Mouse (Mus musculus): Measurements from ENCODE around the gene Lhfpl5.
A peak's percentile ranks its signal among the peaks of the same experiment; 100 is the strongest.
"Not testable (repeated sequence)": the region's sequence is repeated elsewhere in the genome, so short reads cannot be mapped to it uniquely, and the experiment has no call there.

Lhfpl5 gene

DNA sequence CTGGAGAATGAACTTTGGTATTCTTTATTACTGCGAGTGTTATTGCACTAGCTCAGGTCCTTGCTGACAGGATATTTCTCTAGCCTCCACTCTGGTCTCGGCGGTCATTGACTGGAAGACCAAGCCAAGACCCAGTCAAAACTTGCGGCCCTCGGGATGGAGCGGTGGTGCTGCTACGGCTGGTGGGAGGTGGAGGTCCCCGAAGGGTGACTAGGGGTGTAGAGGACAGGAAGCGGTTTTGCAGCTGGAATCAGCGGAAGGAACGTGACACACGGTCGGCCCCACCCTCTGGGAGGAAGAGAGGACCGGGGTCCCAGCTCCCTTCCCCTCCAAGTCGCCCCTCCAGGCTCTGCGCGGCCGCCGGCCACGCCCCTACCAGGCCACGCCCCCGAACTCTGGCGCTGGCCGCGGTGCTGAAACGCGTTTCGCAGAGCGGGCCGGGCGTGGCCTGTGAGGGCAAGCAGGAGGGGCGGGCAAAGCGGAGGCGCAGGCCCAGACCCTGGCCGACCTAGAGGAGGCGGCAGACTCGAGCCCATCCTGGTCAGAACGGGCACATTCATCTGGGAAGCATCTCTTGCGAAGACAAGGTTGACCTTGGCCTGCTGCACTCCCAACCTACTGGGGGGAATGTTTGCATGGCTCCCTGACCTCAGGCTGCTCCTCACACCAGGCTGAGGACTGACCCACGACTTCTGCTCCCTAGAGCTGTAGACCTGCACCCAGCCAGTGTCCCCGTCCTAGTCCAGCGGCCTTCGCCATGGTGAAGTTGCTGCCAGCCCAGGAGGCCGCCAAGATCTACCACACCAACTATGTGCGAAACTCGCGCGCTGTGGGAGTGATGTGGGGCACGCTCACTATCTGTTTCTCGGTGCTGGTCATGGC lies at the start of gene Lhfpl5:
Gene Lhfpl5, plus strand, starts transcription at position 398 of the 882 bp plus-strand sequence.
- DNase-seq: peak; percentile 56

DNA sequence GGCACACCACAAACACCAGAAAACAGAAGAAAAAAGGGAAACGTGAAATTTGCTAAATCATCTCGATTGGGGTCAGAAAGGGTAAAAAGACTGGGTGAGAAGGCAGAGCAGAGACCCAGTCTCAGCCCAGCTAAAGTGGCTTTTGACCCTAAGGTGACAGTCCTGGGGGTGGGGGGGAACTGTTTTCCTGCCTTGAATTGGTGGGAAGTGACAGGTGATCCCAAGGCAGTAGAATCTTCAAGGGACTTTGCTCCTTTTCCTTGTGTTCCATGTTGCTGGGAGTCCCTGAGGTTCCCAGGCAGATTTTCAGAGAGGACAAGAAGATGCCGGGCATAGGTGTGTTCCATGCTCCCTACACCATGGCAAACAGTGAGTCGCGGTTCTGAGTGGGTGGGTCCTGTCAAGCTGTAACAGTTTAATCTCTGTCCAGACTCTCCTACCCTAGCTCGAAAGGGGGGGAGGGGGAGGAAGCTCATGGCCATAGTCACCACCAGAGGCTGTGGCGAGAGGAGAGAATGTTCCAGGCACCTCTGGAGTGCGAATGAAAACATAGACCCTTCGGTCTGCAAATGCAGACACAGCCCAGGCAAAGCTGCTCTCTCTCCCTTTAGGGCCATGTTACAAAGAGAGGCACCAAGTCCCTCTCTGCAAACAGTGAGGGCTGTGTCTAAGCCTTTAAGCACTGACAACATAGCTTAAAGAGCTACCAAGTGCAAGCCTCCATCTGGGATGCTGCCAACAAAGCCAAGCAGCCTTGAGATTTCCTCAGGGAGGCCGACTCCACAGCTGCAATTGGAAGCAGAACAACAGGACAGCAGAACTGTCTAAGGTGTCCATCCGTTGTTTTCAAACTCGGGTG lies 48.0 kb upstream of the Lhfpl5 start:
- no peak for DNase-seq

DNA sequence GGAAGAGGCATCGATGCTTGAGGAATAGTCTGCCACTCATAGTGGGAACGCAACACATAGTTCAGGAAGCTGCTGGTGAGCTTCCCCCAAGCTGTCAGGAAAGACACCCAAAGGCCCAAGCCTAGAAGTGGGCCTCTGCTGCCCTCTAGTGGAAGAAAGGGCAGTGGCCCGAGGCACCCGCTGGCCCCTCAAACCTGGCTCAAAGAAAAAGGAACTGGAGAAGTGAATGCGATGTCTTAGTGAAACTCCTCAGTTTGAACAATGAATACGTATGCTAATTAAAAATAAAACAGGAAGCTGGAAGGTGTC lies 47.4 kb upstream of the Lhfpl5 start:
- DNase-seq: peak; percentile 87

DNA sequence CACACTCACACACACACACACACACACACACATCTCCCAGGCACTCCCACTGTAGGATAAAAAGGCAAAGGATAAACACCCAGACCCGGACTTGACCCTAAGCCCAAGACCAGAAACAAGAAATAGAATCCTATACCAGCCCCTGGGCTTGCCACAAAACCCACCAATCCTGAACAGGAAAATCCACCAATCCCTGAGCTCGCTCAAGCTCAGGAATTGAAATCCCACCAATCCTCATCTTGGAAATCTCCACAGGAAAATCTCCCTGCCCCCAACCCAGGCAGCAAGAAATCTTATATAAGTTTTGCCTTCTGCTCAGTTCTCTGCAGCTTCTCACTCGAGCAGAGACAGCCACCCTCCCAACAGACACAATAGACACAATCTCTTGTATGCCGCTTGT lies 46.3 kb upstream of the Lhfpl5 start:
- DNase-seq: no peak

DNA sequence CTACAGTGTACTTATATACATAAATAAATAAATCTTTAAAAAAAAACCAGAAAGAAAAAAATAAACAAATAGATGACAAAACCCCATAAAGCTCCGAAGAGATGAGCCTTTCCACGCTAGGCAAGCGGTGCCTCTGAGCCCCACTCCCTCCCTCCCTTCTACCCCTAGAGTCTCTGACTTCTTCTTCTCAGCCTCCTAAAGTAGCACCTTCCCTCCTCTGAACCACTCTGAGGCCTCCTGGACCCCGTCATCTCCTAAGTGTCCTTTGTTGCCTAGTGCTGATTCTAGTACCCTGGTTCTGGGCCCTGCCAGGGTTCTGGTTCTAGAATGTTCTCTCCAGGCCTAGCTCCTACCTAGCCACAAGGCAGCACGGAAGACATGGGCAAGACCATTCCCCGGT lies 44.9 kb upstream of the Lhfpl5 start, which contains the start of gene Armc12:
Gene Armc12, plus strand, starts transcription at position 301 of the 400 bp plus-strand sequence.
- DNase-seq: no peak

DNA sequence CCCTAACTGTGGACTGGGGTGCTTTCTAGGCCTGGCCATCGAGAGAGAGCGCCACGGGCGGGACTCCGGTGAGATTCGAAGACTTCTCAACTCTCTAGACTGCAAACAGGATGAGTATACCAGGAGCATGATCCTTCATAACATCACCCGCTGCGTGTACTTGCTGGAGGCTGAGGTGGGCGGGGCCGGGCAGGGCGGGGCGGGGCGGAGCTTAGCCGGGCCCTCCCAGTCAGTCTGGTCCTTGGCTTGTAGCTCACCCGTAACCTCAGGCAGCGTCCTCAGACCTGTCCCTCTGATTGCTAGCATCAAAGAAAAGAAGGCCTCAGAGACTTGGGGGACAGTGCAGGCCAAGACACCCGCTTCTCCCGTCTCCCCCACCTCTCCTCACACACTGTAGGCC lies 43.5 kb upstream of the Lhfpl5 start:
- no peak for DNase-seq

DNA sequence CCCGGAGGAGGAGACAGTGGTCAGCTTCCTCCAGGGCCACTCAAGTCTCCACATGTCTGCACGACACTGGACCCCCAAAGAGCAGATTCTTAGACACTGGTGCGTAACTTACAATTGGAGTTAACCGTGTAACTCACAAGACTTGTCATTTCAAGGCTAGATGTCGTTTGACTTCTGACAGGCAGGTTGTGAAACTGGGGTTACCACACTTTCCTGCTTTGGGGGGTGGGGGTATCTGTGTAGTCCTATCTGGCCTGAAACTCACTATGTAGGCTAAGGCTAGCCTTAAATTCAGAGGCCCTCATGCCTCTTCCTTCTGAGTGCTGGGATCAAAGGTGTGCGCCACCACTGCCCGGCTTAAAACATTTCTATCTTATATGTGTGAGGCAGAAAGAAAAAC lies 42.9 kb upstream of the Lhfpl5 start:
- no peak for DNase-seq

DNA sequence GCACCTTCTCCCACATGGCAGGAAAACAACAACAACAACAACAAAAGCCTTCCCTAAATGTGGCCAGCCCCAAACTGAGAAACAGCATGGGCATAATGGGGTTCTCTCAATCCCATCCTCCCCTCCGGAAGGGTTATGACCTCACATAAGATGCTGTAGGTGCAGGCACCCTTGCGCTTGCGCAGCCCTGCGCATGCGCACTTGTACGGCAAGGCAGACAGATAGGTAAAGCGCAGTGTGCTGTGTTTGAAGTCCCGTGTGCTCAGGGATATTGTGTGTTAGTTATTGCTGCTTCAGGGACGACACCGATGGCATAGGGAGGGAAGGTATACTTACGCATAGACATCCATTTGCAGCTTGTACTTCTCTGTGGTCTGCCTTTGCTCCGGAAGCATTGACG lies 42.1 kb upstream of the Lhfpl5 start:
- DNase-seq: no peak

DNA sequence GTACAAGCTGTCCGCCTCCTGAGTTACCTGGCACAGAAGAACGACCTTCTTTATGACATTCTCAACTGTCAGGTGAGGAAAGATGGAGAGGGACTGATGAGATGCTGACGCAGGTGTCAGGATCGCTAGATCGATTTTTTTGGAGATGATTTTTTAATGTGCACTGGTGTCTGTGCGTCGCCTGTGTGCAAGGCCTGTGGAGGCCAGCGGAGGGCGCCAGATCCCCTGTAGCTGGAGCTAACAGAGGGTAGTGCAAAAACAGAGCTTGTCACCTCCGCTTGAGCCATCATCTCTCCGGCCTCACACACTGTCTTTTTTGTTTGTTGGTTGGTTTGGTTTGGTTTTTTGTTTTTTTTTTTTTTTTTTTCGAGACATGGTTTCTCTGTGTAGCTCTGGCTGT lies 37.6 kb upstream of the Lhfpl5 start:
- no peak for DNase-seq

DNA sequence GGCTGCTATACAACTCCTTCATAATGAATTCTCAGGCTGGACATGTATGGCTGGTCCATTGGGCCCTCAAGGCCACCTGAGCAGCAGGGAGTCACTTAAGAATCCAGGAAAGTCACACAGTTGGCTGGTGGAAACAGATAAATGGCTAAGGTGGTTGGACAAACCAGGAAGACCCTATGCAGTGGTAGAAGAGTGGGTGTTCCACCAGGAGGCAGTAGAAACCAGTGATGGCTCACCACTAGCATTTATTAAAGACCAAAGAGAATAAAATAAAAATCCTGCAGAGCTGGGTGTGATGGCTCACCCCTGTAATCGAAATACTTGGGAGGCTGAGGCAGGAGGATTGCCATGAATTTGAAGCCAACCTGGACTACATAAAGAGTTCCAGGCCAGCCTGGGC lies 28.5 kb upstream of the Lhfpl5 start:
- no peak for DNase-seq

DNA sequence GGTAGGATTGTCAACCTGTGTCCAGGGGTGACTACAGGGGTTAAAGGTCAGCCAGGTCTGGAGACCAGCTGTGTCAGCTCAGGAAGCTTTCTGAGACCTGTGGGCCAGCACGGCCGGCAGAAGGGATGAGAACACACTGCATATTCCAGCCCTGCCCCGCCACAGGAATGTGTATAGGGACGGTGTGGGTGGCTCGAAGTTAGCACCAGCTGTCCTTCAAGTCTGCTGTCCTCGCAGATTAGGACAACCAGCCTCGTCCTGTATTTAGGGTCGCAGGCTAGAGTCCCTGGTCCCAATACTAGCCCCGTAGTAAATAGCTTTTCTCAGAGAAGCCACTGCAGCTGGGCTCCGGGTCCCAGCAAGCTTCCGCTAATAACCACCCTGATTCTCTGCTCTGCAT lies 26.9 kb upstream of the Lhfpl5 start:
- no peak for DNase-seq

DNA sequence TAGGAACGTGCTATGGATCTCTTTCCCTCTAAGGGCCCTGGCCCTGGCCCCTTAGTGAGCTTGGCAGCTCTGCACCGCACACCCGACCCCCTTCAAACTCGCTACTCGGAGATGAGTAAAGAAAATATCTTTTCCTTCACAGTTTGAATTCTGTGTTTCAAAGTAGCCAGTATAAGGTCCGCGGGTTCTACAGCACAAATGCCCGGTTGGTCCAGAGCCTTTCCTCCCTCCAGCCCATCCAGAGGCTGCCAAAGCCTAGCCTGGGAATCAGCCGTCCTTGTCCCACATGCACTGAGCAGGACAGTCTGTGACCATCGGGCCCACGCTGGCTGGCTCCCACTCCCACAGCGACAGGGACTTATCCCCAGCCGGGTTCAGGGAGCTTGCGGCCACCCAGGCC lies 26.3 kb upstream of the Lhfpl5 start, which contains the start of gene Clpsl2:
Gene Clpsl2, plus strand, starts transcription at position 301 of the 400 bp plus-strand sequence.
- DNase-seq: no peak

DNA sequence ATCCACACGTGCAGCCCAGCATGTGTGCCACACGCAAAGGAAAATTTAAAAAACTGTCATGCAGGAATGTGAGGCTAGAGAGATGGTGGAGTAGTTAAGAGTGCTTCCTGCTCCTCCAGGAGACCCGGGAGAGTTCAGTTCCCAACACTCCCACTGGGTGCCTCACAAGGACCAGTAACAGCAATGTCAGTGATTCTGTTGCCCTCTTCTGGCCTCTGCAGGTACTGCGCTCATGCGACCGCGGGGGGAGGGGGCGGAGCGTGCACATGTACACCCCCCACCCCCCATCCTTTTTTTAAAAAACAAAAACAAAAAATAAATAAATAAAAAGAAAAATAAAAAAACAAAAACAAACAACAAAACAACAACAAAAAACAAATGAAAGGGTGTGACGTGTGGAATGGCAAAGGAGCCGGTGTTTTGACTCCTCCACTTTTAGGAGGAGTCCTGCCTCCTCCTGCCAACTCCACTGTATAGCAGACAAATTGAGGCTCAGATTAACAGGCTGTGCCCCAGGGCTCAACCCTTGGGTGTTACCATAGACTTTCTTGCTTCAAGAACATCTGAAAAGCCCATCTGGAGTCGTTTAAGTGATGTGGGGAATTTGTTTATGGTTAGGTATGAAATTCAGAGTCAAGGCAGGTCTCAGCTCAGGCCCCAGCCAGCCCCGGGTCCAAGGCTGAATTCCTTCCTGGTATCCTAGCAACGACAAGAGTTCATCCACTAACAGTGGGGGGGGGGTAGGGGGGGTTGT lies 22.2 kb upstream of the Lhfpl5 start:
- DNase-seq: peak; percentile 74

DNA sequence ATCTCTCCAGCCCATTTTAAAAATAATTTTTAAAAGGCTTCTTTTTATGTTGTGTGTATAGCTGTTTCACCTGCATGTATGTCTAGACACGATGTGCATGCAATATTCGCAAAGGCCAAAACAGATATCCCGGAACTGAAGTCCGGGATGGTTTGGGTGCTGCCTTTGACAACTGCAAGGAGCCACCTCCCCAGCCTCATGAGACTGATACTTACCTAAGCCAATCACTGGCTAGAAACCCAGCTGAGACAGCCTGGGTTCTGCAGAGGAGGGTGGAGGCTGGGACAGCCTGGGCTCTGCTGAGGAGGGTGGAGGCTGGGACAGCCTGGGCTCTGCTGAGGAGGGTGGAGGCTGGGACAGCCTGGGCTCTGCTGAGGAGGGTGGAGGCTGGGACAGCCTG lies 21.4 kb upstream of the Lhfpl5 start:
- DNase-seq: not testable (repeated sequence)

DNA sequence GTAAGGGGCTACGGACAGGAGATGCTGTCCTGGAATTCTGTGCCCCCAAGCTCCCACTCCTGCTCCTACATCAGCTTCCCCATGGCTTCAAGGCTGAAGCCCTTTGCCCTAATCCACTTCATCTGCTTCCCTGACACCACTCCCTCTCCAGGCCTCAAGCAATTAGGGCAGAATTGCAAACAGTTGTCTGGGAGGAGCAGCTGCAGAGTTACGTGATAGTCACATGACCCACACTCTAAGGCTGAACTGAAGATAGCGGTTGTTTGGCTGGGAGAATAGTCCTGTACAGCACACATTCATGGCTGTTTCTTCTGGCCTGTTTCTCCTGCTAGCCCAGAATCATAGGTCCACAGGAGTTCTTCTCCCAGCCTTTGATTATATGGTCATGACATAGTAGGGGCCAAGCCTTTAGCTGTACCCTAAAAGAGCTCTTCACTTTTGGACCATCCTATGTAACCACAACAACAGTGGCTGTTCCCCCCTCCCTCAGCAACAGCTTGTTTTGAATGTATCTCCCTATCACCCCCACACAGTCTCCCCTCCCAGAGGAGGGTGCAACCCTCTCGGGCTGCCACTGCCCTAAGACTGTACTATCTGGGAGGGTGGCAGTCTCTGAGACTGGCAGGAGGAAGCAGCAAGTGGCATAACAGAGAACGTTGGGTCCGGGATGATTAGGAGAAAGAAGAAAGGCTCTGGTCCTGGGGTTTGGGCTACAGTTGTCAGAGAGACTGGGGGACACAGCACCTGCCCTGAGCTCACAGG lies 18.6 kb upstream of the Lhfpl5 start:
- no peak for DNase-seq

DNA sequence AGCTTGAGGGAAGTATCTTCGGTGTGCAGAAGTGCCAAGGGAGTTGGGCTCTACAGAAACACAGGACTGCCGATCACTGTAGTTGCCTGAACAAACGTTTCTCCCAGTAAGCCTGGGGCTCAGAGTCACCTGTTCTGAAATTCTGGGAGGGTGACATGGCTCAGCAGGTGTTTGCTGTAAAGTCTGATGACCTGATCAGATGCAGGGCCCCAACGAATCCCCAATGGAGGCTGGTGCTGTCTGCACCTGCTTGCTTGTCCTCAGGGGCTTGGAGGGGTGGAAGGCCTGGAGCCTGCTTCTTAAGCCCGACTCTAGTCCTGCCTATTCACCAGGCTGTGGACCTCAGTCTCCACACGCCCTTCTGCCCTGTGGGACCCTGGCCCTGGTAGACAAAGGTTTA lies 17.7 kb upstream of the Lhfpl5 start:
- DNase-seq: no peak

DNA sequence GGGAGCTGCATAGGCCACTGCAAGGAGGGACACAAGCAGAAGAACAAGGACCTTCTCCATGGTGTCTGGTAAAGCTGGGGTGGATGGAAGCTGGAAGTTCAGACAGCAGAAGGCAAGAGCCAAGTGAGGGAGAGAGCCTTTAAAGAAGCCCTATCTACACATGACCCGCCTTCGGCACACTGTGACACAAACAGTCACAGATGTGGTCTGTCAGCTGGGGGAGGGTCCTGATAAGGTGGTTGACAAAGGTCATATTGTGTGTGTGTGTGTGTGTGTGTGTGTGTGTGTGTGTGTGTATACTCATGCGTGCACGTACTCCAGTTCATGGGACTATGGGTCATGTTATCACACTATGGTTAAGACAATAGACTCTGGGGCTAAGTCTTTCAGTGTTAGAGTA lies 14.8 kb upstream of the Lhfpl5 start, which contains the start of gene Clps:
Gene Clps, minus strand, starts transcription at position 169 of the 400 bp plus-strand sequence.
- DNase-seq: no peak

DNA sequence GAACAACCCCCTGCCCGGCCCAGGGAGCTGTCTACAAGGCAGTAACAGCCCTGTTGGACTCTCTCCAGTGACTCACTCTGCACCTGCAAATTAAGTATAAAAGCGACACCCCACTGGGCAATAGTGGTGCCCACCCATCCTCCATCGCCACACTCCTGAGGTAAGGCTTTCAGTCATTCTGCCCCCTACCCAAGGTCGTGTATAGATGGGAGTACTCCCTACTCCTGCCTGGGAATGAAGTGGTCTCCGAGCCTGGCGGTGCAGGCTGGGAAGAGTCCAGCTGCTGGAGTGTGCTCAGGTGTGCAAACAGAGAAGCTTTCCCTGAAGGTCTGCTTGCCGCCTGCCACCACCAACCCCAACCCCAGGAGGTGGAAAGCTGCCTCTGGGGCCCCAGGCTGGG lies 13.8 kb upstream of the Lhfpl5 start:
- DNase-seq: no peak

DNA sequence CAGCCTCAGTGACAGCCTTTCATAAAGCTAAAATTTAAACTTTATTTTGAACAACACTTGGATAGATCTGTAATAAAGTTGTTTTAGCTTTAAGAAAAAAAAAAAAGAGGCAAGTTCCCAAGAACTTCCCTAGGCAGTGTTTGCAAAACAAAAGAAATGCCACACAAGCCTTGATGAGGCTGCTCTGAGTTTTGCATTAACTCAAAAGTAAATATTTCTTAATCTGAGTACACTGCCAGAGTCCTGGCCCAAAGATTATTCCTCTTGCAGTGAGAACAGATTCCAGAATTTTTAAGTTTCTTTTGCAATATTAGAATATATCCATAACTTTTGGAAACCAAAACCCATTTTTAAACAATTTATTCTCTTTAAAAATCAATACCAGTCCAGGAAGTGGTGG lies 10.3 kb upstream of the Lhfpl5 start:
- DNase-seq: no peak

DNA sequence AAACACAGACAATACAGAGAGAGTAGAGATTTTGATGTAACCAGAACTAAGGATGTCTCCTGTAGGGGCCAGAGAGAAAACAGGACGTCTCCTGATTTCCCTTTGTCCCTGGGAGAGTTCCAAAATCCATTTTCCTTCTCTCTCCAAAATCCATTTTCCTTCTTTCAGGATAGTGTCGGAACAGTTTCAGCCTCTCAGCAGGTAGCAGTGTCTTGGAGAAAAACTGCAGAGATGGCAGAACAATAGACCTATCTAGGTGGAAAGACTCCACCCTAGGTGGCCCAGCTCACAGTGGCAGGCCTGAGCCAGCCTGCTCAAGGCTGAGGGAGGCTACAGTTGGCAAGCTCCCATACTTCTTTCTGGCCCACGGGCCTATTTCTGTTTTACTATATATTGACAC lies 7.9 kb upstream of the Lhfpl5 start:
- DNase-seq: no peak

DNA sequence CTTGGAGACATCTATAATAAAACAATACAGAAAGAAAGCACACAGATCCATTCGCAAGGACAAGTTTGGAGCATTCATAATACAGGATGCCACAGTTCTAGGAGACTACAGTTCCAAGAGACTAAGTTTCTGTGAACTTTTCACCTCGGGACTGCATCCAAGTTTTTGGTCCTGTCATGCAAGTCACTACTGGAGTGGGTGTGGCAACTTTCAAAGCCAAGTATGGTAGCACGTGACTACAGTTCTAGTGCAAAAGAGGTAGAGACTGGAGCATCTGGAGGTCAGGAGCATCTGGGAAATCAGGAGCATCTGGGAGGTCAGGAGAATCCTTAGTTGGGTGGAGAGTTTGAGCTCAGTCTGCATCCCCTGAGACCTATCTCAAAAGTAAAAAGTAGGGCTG lies 3.6 kb upstream of the Lhfpl5 start:
- DNase-seq: no peak

DNA sequence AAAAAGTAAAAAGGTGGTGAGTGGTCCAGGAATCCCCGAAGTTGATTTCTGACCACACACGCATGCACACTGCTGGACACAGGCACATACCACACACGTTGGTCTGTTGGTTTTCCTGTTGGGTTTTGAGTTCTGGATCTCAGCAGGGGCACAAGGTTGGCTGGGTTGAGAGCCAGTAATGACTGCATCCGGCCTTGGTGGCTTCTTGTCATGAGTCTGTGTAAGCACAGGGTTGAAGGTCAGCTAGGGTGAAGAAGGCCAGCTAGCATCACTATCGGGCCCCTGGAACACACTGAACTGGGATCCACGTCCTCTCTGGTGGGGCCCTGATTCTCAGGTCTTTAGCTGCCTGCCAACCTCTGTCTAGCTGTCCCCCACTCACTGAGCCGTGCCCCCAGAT lies 2.9 kb upstream of the Lhfpl5 start:
- DNase-seq: no peak
